Mouse (Mus musculus) midbrain, embryonic 14.5 days (tissue): Measurements from ENCODE around the gene Foxn1. TPM values are rescaled to one million over a fixed set of nuclear protein-coding genes. Genes with fewer than 3 reads are reported as not detected.
A peak's percentile ranks its signal among the peaks of the same experiment; 100 is the strongest.

Experiments used
- ATAC-seq: fragments of 200-750 bp; cut with Nextera tagmentation; 2 replicates; pipeline ENCODE4 v1.8.0; 2017; ENCODE audit warnings: moderate number of reproducible peaks, moderate library complexity; ENCODE audit not compliant: low FRiP score, low TSS enrichment
- DNase-seq: peaks from one replicate; pipeline ENCODE4 v3.0.0-alpha.2; 2015
- H3K27ac ChIP-seq: fragments of 300-500 bp; sonication (generic); replicated peaks from 2 replicates; pipeline ENCODE4 v1.5.1; 2014; ENCODE audit warnings: mild to moderate bottlenecking, low read depth, low read length, moderate library complexity
- H3K27me3 ChIP-seq: fragments of 300-500 bp; sonication (generic); 2 replicates; pipeline ENCODE4 v1.6.1; 2014; ENCODE audit warnings: low read length, control low read depth, mixed read lengths; ENCODE audit not compliant: control insufficient read depth, insufficient read depth
- H3K36me3 ChIP-seq: fragments of 300-500 bp; sonication (generic); 2 replicates; pipeline ENCODE4 v1.6.1; 2014; ENCODE audit warnings: low read length, control low read depth; ENCODE audit not compliant: control insufficient read depth, insufficient read depth
- H3K4me1 ChIP-seq: fragments of 300-500 bp; sonication (generic); 2 replicates; pipeline ENCODE4 v1.6.1; 2014; ENCODE audit warnings: mild to moderate bottlenecking, antibody characterized with exemption, low read length, control low read depth; ENCODE audit not compliant: control insufficient read depth, insufficient read depth
- H3K4me2 ChIP-seq: fragments of 300-500 bp; sonication (generic); 2 replicates; pipeline ENCODE4 v1.6.1; 2014; ENCODE audit warnings: mild to moderate bottlenecking, low read length, moderate library complexity
- H3K4me3 ChIP-seq: fragments of 300-500 bp; sonication (generic); replicated peaks from 2 replicates; pipeline ENCODE4 v1.5.1; 2014; ENCODE audit warnings: low read depth, low read length
- H3K9ac ChIP-seq: fragments of 300-500 bp; sonication (generic); replicated peaks from 2 replicates; pipeline ENCODE4 v1.6.1; 2014; ENCODE audit warnings: mild to moderate bottlenecking, low read length, moderate library complexity
- H3K9me3 ChIP-seq: fragments of 300-500 bp; sonication (generic); 2 replicates; pipeline ENCODE4 v1.6.1; 2016; ENCODE audit warnings: low read length, control low read depth, mixed read lengths; ENCODE audit not compliant: control insufficient read depth
- WGBS: fragments of 180-500 bp; shearing (Covaris S2); extraction: QIAGEN DNeasy Blood & Tissue Kit; methylation state at CpG from one replicate; pipeline ENCODE4 v1.1.7; 2014; 5-methylcytosine and 5-hydroxymethylcytosine counted together
- polyA plus RNA-seq: library from polyadenylated mRNA; unstranded; fragments of >200 nt; fragmentation: Nextera tagmentation; extraction: Ambion mirVana; gene quantifications from 2 replicates; pipeline ENCODE4 v1.2.1, GENCODE M21; 2014

The Foxn1 gene
- polyA plus RNA-seq, 1 experiment from 2014 or later, result not detected

DNA sequence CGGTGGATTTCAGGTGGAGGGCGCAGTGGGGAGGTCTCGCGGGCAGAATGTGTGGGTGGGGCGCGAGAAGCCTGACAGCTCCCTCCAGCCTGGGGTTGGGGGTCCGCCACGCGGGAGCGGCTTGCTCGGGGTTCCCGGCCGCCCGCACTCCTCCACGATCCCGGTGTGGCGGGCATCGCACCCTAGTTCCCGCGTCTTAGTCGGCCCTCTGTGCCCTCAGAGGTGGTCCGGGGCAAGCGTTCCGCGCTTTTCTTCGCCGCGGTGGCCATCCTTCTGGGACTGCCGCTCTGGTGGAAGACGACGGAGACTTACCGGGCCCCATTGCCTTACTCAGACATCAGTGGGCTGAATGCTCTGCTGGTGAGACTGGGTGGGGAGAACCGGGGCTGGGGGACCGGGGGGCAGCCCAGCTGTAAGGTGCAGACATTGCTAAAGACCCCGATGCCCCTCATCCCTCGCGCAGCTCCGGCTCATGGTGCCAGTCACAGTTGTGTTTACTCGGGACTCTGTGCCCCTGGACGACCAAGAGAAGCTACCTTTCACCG lies 57.8 kb downstream of the Foxn1 start:
- Histone ChIP-seq H3K9ac (peak overlapping the region; percentile 81), H3K4me2 (peak overlapping the region; percentile 77), H3K36me3 (peaks cover 9% of the 10 kb centered on the region), H3K27ac (no peak overlapping the region; the same call in 1 of the 2 replicates), H3K4me1 (peaks cover 10% of the 10 kb centered on the region), H3K27me3 (no peaks in the 10 kb centered on the region), H3K9me3 (no peaks in the 10 kb centered on the region), H3K4me3 (peak overlapping the region; percentile 82)
- WGBS, result under 1% methylated on average over 41 of the region's 41 CpGs
- DNase-seq, result no peak
- ATAC-seq, result peak; percentile 70; the same call in 1 of the 2 replicates

GRCm38 (mm10) chr11:78327634-78328511 lies 58.5 kb downstream of the Foxn1 start, which contains the start of gene Pigs:
Gene Pigs (plus strand): TSS chr11:78328415.
- no peak within 1 kb of the TSS; the same call in 1 of the 2 replicates for H3K27ac ChIP-seq

DNA sequence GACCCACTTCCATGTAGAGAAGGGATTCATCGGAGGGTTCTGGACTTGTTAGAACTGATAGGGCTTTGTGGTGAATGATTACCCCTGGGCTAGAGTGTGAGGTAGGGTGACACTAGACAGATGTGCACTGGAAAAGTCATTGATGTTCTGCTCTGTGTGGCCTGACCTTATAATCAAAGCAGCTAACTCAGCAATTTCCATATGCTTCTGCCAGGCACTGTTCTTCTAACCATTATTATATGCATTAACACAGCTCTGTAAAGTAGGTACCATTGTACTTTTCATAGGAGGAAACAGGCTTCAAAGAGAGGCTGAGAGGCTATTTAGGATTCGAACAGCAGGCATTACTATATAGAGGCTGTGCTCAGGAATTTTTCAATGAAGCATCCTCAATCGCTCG lies 59.1 kb downstream of the Foxn1 start:
- H3K4me2 ChIP-seq, result no peak overlapping the region
- no peak overlapping the region for H3K4me3 ChIP-seq
- no peaks in the 10 kb centered on the region for H3K9me3 ChIP-seq
- no peak overlapping the region for H3K27ac ChIP-seq
- H3K27me3 ChIP-seq, result no peaks in the 10 kb centered on the region
- DNase-seq (no peak), ATAC-seq (no peak)
- H3K4me1 ChIP-seq, result peaks cover 16% of the 10 kb centered on the region
- H3K9ac ChIP-seq, result no peak overlapping the region
- H3K36me3 ChIP-seq, result no peaks in the 10 kb centered on the region
- 91% methylated on average over 4 of the region's 4 CpGs for WGBS

More at GRCm38 (mm10) chr11:78327634-78328511, 58.5 kb downstream of the Foxn1 start, which contains the start of gene Pigs:
- Histone ChIP-seq H3K27me3 (no peaks in the 10 kb centered on the region), H3K36me3 (0 out of 2 replicates have a peak, but pooled peaks cover 2% of the 10 kb centered on the region), H3K9ac (peak within 1 kb of the TSS; percentile 81), H3K4me2 (peak within 1 kb of the TSS; percentile 77), H3K4me1 (peaks cover 12% of the 10 kb centered on the region), H3K9me3 (no peaks in the 10 kb centered on the region), H3K4me3 (peak within 1 kb of the TSS; percentile 82)
- DNase-seq, result peak; percentile 98
- WGBS, result 12% methylated on average over 37 of the region's 37 CpGs
- peak; percentile 95 for ATAC-seq

- DNase-seq (no peak), ATAC-seq (no peak)
- H3K4me3 ChIP-seq, result no peak overlapping the region
- whole genome bisulfite sequencing, result 94% methylated on average over 12 of the region's 12 CpGs
- no peak overlapping the region for H3K9ac ChIP-seq
- 0 out of 2 replicates have a peak, but pooled peaks cover 11% of the 10 kb centered on the region for H3K36me3 ChIP-seq
- H3K4me2 ChIP-seq, result no peak overlapping the region
- H3K4me1 ChIP-seq, result peaks cover 16% of the 10 kb centered on the region
- no peaks in the 10 kb centered on the region for H3K27me3 ChIP-seq
- no peak overlapping the region for H3K27ac ChIP-seq
- no peaks in the 10 kb centered on the region for H3K9me3 ChIP-seq
Measured at GRCm38 (mm10) chr11:78324965-78325364, 61.4 kb downstream of the Foxn1 start.

- Histone ChIP-seq H3K9ac (no peak overlapping the region), H3K27ac (no peak overlapping the region), H3K4me2 (no peak overlapping the region), H3K27me3 (no peaks in the 10 kb centered on the region), H3K9me3 (no peaks in the 10 kb centered on the region), H3K36me3 (peaks cover 14% of the 10 kb centered on the region; the same call in 1 of the 2 replicates), H3K4me1 (peaks cover 11% of the 10 kb centered on the region), H3K4me3 (no peak overlapping the region)
- DNase-seq, result peak; percentile 51
- ATAC-seq, result no peak
- WGBS, result 91% methylated on average over 15 of the region's 15 CpGs
Measured at GRCm38 (mm10) chr11:78324000-78324785, 62.2 kb downstream of the Foxn1 start.

DNA sequence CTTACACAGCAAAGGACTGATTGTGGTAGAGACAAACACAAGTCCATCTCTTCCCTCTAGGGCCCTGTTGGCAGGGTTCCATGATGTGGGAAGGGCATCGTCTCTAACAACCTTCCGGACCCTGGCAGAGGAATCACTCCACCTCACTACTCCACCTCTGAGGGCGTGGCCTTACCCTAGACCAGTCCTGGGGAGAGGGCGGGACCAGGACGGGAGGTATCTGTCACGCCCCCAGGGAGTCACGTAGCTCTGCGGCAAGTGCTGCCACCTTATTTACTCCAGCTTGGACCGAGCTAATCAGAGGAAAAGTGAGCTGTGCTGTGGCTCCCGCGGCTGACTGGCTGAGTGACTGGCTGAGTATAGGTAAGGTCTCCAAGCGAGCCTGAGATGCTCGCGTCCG lies 63.5 kb downstream of the Foxn1 start, which contains the start of gene Aldoc:
Gene Aldoc (plus strand): TSS at position 109 of the 400 bp plus-strand sequence.
- H3K9ac ChIP-seq, result no peak within 1 kb of the TSS
- H3K27ac ChIP-seq, result peak within 1 kb of the TSS; percentile 49; the same call in 1 of the 2 replicates
- peak; percentile 72 for DNase-seq
- H3K36me3 ChIP-seq, result peaks cover 14% of the 10 kb centered on the region; the same call in 1 of the 2 replicates
- H3K4me3 ChIP-seq, result no peak within 1 kb of the TSS
- no peaks in the 10 kb centered on the region for H3K27me3 ChIP-seq
- WGBS, result 11% methylated on average over 15 of the region's 15 CpGs
- H3K4me2 ChIP-seq, result peak within 1 kb of the TSS; percentile 15
- H3K9me3 ChIP-seq, result no peaks in the 10 kb centered on the region
- H3K4me1 ChIP-seq, result 0 out of 2 replicates have a peak, but pooled peaks cover 6% of the 10 kb centered on the region
- ATAC-seq, result peak; percentile 55; the same call in 1 of the 2 replicates

DNA sequence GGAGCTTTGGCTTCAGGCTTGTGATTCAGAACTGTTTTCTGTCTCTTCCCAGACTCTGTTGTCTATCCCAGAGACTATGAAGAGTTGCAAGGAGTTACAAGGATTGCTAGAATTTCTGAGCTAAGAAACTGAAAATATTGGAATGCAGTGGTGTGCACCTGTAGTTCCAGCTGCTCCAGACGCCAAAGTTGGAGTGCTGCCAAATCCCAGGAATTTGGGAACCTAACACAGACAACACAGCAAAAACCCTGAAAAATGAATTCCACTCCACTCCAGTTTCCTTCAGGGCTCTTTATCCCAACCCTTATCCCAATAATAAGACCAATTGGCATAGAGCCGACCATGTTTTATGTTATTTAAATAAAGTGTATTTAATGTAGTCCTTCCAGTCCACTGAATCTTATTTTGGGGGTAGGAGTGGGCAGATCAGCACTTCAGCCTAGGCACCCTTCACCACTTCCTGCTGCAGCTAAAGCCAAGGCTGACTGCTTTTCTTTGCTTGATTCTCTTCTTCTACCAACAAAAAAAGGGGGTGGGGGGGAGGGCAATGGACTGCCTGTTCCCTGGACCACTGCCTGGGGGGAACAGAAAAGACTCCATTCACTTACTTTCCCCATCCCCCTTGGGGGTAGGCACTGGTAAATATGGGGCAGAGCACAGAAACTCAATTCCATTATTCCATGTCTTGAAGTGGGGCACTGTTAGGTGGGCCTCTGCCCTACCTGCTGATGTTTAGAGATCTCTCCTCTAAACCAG lies 64.1 kb downstream of the Foxn1 start:
- 58% methylated on average over 2 of the region's 2 CpGs for WGBS
- H3K27ac ChIP-seq, result peak overlapping the region; percentile 49; the same call in 1 of the 2 replicates
- DNase-seq, result peak; percentile 45
- H3K9ac ChIP-seq, result no peak overlapping the region
- H3K4me2 ChIP-seq, result peak overlapping the region; percentile 15
- H3K4me1 ChIP-seq, result 0 out of 2 replicates have a peak, but pooled peaks cover 6% of the 10 kb centered on the region
- no peaks in the 10 kb centered on the region for H3K9me3 ChIP-seq
- no peak overlapping the region for H3K4me3 ChIP-seq
- no peaks in the 10 kb centered on the region for H3K27me3 ChIP-seq
- ATAC-seq, result no peak
- H3K36me3 ChIP-seq, result peaks cover 14% of the 10 kb centered on the region; the same call in 1 of the 2 replicates
